Mouse (Mus musculus) midbrain, embryonic 11.5 days (tissue): ENCODE results near the gene Dap. TPM values are rescaled to one million over a fixed set of nuclear protein-coding genes. Genes with fewer than 3 reads are reported as not detected.
A peak's percentile ranks its signal among the peaks of the same experiment; 100 is the strongest.

ENCODE experiments used
- ATAC-seq: fragments of 200-750 bp; cut with Nextera tagmentation; 2 replicates; pipeline ENCODE4 v1.8.0; 2017; ENCODE audit warnings: moderate TSS enrichment, moderate library complexity; ENCODE audit not compliant: low FRiP score
- DNase-seq: peaks from one replicate; pipeline ENCODE4 v3.0.0; 2015; ENCODE audit warnings: low spot score; ENCODE audit errors: missing footprints
- H3K27ac ChIP-seq: fragments of 300-500 bp; sonication (generic); 2 replicates; pipeline ENCODE4 v1.5.1; 2014; ENCODE audit warnings: low read depth, low read length
- H3K27me3 ChIP-seq: fragments of 300-500 bp; sonication (generic); 2 replicates; pipeline ENCODE4 v1.6.1; 2014; ENCODE audit warnings: mild to moderate bottlenecking, low read length, moderate library complexity, mixed read lengths; ENCODE audit not compliant: control insufficient read depth, insufficient read depth
- H3K36me3 ChIP-seq: fragments of 300-500 bp; sonication (generic); 2 replicates; pipeline ENCODE4 v1.6.1; 2014; ENCODE audit warnings: mild to moderate bottlenecking, low read length, moderate library complexity, mixed read lengths; ENCODE audit not compliant: control insufficient read depth, insufficient read depth
- H3K4me1 ChIP-seq: fragments of 300-500 bp; sonication (generic); 2 replicates; pipeline ENCODE4 v1.6.1; 2014; ENCODE audit warnings: low read length; ENCODE audit not compliant: control insufficient read depth, insufficient read depth
- H3K4me2 ChIP-seq: fragments of 300-500 bp; sonication (generic); 2 replicates; pipeline ENCODE4 v1.6.1; 2014; ENCODE audit warnings: mild to moderate bottlenecking, moderate library complexity
- H3K4me3 ChIP-seq: fragments of 300-500 bp; sonication (generic); 2 replicates; pipeline ENCODE4 v1.5.1; 2014; ENCODE audit warnings: low read depth, low read length
- H3K9ac ChIP-seq: fragments of 300-500 bp; sonication (generic); 2 replicates; pipeline ENCODE4 v1.6.1; 2014; ENCODE audit warnings: low read length
- H3K9me3 ChIP-seq: fragments of 300-500 bp; sonication (generic); 2 replicates; pipeline ENCODE4 v1.6.1; 2016; ENCODE audit warnings: low read length; ENCODE audit not compliant: control insufficient read depth
- WGBS: fragments of 180-500 bp; shearing (Covaris S2); extraction: QIAGEN DNeasy Blood & Tissue Kit; methylation state at CpG from one replicate; pipeline ENCODE4 v1.1.7; 2014; 5-methylcytosine and 5-hydroxymethylcytosine counted together
- polyA plus RNA-seq: library from polyadenylated mRNA; unstranded; fragments of >200 nt; fragmentation: Nextera tagmentation; extraction: Ambion mirVana; gene quantifications from 2 replicates; pipeline ENCODE4 v1.2.1, GENCODE M21; 2014

Dap gene
- polyA plus RNA-seq, 1 experiment from 2014 or later, result 40.3 TPM

DNA sequence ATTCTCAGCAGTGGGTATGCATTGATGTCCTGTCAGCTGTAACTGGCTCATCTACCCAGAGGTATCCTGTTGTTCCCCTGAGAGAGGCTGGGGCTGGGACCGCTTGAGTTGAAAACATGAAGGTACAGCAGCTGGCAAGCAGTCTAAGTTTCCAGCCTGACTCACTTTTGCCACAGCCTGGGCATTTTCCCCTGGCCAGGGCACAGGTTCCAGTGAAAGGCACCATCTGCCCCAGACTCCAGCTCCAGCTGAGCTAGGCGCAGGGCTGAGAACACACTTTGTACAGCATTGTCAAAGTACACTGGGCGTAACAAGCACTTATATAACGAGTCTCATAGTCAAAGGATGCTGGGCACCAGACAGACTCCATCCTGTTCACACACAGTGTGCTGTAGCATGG, 29.8 kb downstream of the Dap start:
- ATAC-seq (no peak), DNase-seq (no peak)
- Histone ChIP-seq H3K4me2 (no peak overlapping the region), H3K9ac (no peak overlapping the region), H3K4me3 (no peak overlapping the region), H3K4me1 (no peaks in the 10 kb centered on the region), H3K9me3 (no peaks in the 10 kb centered on the region), H3K27me3 (no peaks in the 10 kb centered on the region), H3K27ac (no peak overlapping the region), H3K36me3 (no peaks in the 10 kb centered on the region)
- WGBS, result 86% methylated on average over 4 of the region's 4 CpGs

DNA sequence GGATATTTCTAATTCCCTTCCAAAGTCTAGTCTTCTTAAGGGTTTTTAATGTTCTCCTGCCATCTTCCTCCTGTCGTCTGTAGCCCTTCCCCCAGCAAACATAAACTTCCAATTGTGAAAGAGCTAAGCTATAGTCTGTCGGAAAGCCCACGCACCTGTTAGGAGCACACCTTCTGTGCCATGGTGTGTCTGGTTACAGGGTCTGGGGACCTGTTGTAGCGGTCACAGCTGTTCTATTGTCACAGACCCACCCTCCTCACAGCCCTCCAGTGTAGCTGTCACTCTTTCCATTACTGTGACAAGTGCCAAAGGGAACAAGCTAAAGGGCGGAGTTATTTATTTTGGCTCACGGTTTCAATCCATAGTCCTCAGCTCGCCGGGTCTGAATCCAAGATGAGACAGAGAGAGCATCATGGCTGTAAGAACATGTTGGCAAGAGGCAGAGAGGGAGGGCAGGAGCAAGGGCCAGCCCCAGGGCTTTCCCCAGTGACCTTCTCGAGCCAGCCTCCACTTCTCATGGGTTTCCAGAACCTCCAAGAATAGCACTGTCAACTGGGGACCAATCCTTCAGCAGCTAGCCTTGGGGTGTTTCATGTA, 30.9 kb downstream of the Dap start:
- WGBS, result 89% methylated on average over 9 of the region's 9 CpGs
- no peak overlapping the region for H3K27ac ChIP-seq
- H3K27me3 ChIP-seq, result no peaks in the 10 kb centered on the region
- no peak for ATAC-seq
- no peak overlapping the region for H3K4me3 ChIP-seq
- no peak for DNase-seq
- H3K9me3 ChIP-seq, result no peaks in the 10 kb centered on the region
- no peak overlapping the region for H3K9ac ChIP-seq
- H3K4me1 ChIP-seq, result no peaks in the 10 kb centered on the region
- H3K4me2 ChIP-seq, result no peak overlapping the region
- no peaks in the 10 kb centered on the region for H3K36me3 ChIP-seq

DNA sequence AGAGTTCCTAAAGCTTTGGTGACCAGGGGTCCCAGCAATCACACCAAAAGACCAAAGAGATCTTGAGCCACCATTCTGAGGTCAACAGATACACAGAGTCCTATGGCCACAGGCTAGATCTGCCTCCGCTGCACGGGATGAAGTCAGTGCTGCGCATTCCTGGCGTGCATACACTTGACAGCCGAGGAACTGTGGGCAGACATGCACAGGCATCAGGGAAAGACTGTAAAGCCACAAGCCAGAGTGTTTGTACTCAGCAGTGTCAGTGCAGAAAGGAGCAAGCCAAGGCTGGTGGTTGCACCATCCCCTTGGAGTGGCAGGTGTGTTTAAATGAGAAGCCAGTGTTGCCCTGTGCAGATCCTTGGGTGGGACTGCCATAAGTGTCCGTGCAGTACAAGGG, 31.6 kb downstream of the Dap start:
- Histone ChIP-seq H3K4me1 (no peaks in the 10 kb centered on the region), H3K9me3 (no peaks in the 10 kb centered on the region), H3K27ac (no peak overlapping the region), H3K27me3 (no peaks in the 10 kb centered on the region), H3K9ac (no peak overlapping the region), H3K4me2 (no peak overlapping the region), H3K4me3 (no peak overlapping the region), H3K36me3 (no peaks in the 10 kb centered on the region)
- DNase-seq, result no peak
- WGBS, result 87% methylated on average over 6 of the region's 6 CpGs
- ATAC-seq, result no peak

DNA sequence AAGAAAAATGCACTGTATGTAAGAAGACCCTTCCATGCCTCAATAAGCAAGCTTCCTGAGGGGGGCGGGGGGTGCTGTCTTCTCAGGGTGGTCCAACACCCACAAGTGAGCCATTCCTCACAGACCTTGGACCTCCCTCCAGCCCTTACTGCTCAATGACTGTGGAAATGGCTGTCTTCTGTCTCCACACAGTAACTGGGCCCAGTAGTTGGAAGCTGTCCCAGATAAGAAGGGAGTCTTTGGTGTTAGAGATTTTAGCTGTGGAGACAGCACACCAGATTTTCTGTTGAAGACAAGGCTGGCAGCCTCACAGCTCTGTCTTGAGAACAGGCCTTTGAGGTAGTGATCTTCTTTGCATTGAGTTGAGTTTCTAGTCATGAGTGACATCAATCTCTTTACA, 33.2 kb downstream of the Dap start:
- H3K9me3 ChIP-seq, result no peaks in the 10 kb centered on the region
- ATAC-seq (no peak), DNase-seq (no peak)
- no peak overlapping the region for H3K27ac ChIP-seq
- no peaks in the 10 kb centered on the region for H3K27me3 ChIP-seq
- H3K4me3 ChIP-seq, result no peak overlapping the region
- no peak overlapping the region for H3K4me2 ChIP-seq
- no peaks in the 10 kb centered on the region for H3K36me3 ChIP-seq
- no peak overlapping the region for H3K9ac ChIP-seq
- 80% methylated on average over 1 of the region's 1 CpGs for WGBS
- H3K4me1 ChIP-seq, result no peaks in the 10 kb centered on the region

DNA sequence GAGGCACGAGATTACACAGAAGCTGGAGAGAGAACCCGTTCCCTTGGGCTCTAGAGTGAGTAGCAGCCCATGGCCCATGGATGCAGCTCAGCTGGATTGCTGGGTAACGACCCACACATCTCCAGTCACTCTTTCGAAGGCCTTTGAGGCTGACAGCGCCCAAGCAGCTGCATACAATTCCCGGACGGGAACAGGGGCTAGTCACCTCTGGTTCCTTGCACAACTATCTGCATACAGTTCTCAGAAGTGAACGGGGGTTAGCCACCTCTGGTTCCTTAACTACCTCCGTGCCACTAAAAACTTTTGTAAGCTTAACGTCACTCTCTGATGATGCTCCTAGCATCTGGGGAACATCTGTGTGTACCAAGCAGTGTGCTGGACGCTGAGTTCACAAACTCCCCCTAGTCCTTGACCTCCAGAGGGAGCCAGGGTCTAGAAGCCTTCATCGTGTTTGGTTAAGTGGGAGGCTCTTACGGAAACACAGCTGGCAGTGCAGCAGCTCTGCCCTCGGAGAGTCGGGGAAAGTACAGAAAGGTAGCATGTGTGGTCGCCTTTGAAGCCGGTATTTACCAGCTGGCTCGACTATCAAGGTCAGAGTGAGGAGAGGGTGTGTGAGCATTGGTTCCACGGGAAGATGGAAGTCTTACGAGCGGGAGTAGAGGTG, 34.0 kb downstream of the Dap start:
- ATAC-seq (0 out of 2 replicates have a peak, but pooled peaks have one; percentile 8), DNase-seq (no peak)
- Histone ChIP-seq H3K36me3 (no peaks in the 10 kb centered on the region), H3K4me1 (no peaks in the 10 kb centered on the region), H3K27ac (no peak overlapping the region), H3K4me2 (no peak overlapping the region), H3K4me3 (no peak overlapping the region), H3K9ac (no peak overlapping the region), H3K27me3 (no peaks in the 10 kb centered on the region), H3K9me3 (no peaks in the 10 kb centered on the region)
- 78% methylated on average over 21 of the region's 21 CpGs for WGBS

DNA sequence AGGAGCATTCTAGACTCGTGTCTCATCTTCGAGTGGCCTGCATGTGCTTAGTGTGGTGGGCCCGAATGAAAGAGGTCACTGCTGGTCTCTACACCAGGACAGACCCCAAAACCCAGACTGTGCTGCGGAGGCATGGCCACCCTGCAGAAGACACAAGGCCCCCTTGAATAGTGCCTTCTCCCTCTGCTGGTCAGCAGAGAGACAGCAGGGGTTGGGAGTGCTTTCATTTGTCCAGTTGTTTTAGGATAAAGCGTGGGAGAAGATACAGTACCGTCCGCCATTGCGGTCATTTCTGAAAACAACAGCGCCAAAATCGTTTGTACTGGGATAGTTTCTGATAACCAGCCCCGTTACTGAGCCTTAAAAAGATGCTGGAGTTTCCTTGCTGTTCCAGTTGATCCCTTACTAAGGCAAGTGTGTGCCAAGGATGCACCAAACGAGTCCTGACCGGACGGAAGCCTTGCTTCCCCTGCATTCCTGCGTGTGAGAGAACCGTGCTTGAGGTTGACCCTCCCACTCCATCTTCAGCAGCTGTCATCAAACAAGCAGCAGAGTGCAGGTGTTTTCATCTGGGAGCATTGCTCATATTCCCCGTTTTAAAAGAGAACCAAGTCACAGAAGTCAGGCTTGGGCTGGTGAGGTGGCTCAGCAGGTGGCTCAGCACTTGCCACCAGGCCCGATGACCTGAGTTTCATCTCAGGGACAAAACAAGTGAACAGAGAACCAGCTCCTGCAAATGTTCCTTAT, 34.8 kb downstream of the Dap start:
- DNase-seq (no peak), ATAC-seq (peak; percentile 27; the same call in 1 of the 2 replicates)
- H3K9me3 ChIP-seq, result no peaks in the 10 kb centered on the region
- H3K4me2 ChIP-seq, result no peak overlapping the region
- 87% methylated on average over 18 of the region's 18 CpGs for WGBS
- H3K9ac ChIP-seq, result no peak overlapping the region
- no peak overlapping the region for H3K27ac ChIP-seq
- no peaks in the 10 kb centered on the region for H3K27me3 ChIP-seq
- H3K4me1 ChIP-seq, result no peaks in the 10 kb centered on the region
- H3K4me3 ChIP-seq, result no peak overlapping the region
- no peaks in the 10 kb centered on the region for H3K36me3 ChIP-seq

DNA sequence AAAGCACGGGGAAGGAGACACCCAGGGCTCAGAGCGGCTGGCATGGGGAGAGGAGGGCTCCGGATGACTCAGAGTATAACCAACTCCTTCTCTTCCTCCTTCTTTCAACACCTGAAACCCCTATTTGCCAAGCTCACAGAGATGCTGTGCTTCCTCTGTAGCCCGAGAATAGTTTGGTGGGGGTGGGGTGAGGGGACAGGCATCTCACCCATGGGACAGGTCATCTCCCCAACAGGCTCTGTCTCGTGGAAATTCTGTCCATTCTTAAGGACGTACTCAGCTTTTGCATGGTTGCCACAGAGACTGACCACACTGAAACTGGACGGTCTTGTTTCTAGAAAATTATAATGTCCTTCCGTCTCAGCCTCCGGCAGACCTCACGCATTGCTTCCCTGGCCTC, 37.0 kb downstream of the Dap start:
- 86% methylated on average over 10 of the region's 10 CpGs for WGBS
- Histone ChIP-seq H3K4me1 (no peaks in the 10 kb centered on the region), H3K9me3 (no peaks in the 10 kb centered on the region), H3K4me2 (no peak overlapping the region), H3K27ac (no peak overlapping the region), H3K9ac (no peak overlapping the region), H3K4me3 (no peak overlapping the region), H3K36me3 (no peaks in the 10 kb centered on the region), H3K27me3 (no peaks in the 10 kb centered on the region)
- ATAC-seq, result no peak
- no peak for DNase-seq

DNA sequence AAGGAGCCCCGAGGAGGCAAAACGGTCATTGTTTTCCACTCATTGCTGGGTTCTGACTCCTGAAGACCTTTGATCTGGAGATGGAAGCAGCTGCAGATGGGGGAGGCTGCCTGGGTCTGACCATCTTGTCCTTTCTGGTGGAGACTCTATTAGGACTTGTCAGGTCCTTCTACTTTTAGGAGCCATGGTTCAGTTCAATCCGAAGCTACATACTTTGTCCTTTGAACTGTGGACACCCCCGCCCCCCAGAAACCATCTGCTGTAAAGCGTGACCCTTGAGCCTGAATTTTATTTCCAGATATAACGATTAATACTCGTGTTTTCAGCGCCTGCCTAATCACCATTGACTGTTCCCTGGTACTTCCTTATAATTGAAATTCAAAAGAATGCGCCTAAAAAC, 38.2 kb downstream of the Dap start:
- Histone ChIP-seq H3K36me3 (no peaks in the 10 kb centered on the region), H3K27me3 (no peaks in the 10 kb centered on the region), H3K9me3 (no peaks in the 10 kb centered on the region), H3K4me3 (no peak overlapping the region), H3K9ac (no peak overlapping the region), H3K27ac (no peak overlapping the region), H3K4me1 (no peaks in the 10 kb centered on the region), H3K4me2 (no peak overlapping the region)
- ATAC-seq, result no peak
- 79% methylated on average over 9 of the region's 9 CpGs for WGBS
- no peak for DNase-seq

DNA sequence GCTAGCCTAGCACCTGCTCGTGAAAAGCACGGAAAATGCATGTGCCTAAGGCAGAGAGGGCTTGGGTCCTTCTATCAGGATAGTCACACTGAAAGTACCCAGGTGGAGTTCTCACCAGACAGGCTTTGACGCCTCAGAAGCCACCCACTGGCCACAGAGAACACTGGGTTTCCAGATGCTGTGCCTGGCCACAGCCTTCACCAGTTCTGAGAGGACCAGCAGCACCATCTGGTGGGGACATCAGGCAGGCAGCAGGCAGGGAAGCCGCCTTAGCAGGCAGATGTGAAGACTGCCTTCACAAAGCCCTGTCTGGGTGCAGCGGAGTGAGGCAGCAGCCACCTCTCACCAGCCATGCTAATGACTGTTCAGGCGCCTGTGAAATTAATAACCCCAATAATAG, 40.7 kb downstream of the Dap start:
- Histone ChIP-seq H3K27ac (no peak overlapping the region), H3K4me1 (no peaks in the 10 kb centered on the region), H3K9me3 (no peaks in the 10 kb centered on the region), H3K4me2 (no peak overlapping the region), H3K27me3 (no peaks in the 10 kb centered on the region), H3K9ac (no peak overlapping the region), H3K36me3 (no peaks in the 10 kb centered on the region), H3K4me3 (no peak overlapping the region)
- WGBS, result 36% methylated on average over 6 of the region's 6 CpGs
- ATAC-seq, result peak; percentile 88
- peak; percentile 94 for DNase-seq
